Mouse (Mus musculus) lung, postnatal 14 days (tissue): Measurements from ENCODE around the gene Ffar4.

Experiments used
- DNase-seq: peaks from one replicate; pipeline ENCODE4 v3.0.0; 2021

The Ffar4 gene

DNA sequence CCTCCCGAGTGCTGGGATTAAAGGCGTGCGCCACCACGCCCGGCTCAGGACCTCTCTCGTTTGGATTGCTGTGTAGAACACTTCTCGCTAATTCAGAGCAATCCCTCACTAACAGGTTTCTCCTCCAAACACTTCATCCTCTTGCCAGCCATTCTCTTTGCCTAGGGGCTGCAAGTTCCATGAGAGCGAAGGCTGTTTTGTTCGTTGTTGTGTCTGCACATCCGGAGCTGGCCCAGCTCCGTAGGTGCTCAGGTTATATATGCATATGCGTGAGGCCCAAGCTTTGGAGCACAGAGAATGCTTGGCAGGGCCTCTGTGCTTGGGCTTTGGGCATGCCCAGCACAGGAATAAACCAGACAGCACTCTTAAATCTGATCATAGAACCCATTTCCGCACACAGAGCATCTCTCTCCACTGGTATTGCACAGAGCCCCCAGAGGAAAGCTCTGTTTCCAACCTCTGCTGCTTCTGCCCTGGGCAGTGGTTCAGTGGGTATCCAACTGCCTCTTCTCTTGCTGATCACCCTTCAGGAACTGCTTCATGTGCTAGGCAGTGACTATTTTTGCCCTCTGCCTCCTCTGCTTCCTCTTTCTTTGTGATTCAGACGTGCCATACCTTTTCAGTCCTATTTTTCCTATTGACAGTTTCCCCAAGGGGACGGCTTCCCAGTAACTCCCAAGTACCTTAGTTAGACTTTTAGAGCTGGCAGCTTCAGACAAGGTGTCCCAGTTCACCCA is 12.8 kb downstream of the Ffar4 start:
- DNase-seq, result no peak

DNA sequence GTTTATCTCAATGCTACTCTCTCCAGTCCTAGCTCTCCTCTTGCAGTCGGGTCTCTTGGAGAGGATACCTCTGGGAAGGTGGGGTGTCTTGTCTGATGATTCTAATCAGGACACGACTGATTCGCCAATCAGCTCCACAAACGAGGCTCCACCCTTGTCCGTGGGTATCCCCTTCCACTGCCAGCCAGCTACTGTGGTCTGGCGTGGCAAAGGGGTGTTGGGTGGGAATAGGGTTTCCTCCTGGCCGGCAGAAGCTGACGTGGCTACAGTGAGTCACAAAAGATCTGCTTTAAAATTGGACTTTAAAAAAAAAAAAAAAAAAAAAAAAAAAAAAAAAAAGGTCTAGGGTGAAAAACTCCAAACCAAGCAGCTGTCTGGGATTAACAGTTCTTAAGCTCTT is 14.2 kb downstream of the Ffar4 start:
- DNase-seq, result no peak

DNA sequence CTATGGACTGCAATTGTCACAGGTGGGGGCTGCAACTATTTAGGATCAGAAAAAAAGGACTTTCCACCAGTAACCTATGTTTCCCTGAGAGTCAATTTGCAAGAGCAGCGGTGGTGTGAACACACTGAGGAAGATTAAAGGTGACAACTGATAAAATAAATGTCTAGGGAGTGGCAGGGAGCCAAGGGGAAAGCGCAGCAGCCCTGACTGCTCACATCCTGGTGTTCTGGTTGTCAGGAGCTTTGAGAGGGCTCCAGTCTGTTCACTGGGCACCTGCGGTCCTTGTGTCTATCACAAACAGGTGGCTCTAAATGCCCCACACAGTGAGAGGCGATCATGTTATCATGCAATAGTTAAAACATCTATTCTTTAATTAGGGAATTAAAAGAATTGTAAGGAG is 15.7 kb downstream of the Ffar4 start:
- DNase-seq, result no peak

DNA sequence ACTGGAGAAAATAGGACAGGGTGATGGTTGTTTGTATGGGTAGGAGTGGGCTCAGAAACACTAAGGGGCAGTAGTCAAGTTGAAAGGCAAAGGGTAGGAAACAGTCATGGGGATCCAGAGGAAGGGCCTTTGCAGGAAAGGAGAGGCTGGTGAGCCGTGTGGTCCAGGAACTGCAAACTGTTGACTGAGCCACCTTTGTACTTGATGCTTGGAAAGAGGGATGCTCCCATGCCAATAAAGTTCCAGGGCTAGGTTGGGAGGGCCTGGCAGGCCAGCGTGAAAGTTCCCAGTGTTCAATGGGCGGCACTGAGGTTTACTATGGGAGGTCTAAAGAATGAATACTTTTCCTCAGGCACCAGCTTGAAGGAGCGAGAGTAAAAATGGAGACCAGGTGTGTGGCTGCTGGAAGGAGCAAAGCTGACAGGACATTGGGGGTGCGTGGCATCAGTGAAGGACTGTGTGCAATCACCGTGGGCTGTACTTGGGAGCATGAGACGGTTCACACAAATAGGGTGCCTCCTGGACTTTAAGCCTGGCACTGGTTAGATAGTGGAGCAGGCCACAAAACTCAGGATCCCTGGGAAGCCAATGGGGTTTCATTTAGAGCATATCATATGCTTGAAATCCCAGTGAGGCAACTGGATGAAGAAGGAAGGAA is 18.1 kb downstream of the Ffar4 start:
- DNase-seq, result no peak

DNA sequence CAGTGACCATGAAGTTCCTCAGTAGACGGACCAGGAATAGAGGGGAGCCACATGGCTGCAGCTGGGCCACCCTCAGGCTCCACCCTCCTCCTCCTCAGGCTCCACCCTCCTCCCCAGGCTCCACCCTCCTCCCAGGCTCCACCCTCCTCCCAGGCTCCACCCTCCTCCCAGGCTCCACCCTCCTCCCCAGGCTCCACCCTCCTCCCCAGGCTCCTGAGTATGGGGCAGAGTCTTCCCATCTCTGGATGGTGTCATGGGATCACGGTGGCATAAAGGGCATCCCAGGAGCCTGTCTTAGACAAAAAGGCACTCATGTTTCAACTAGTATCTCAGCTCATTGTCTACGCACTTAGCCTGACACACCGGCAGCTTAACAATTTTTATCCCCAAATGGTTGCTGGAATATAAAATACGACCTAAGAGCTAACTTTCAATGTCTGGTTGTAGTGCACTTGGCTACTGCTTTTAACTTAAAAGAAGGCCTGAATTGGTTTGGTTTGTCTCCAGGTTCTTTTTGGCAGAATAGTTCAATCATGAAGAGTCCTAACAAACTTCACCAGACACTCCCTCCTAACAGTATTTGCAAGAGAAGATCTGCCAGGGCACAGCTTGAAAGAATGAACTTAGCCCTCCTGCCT is 23.4 kb downstream of the Ffar4 start:
- no peak for DNase-seq

DNA sequence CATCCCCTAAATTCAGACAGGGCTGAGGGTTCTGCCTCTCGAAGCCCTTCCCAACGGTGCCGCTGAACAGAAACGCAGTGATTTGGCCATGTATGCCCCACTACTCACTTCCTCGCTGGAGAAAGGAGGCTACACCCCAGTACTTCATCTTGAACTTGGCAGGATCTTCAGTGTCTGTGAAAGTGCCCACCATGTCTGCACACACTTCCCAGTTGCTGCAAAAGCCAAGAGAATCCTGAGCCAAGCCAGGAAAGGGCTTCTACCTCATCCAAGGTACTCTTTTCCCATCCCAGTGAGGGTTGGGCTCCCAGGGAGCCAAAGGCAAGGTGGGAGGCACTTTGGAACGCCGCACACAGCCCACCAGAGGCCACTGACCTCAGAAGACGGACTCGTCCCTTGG is 27.1 kb downstream of the Ffar4 start:
- DNase-seq, result no peak

GRCm38 (mm10) chr19:38124401-38125218 is 27.7 kb downstream of the Ffar4 start:
- peak; percentile 16 for DNase-seq

DNA sequence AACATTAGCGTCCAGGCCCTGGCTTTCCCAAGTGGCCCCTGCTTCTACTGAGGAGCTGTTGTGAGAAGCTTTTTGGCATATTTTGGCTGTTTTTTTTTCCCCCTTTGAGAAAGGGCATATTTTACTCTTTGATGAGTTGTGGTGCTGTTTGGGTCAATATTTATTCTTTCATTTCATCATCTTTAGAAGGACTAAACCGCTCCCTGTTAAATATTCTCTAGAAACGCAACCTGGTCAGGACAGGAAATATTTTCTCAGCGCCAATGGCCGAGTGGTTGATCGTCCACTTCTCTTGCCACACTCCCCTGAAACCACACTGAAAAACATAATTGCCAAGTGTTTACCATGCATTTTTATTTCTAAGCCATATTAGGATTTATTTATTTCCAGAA is 28.3 kb downstream of the Ffar4 start, which contains the start of gene Rbp4:
Gene Rbp4 (minus strand): TSS at position 63 of the 392 bp plus-strand sequence.
- no peak for DNase-seq

GRCm38 (mm10) chr19:38126656-38127055 is 29.8 kb downstream of the Ffar4 start:
- DNase-seq, result no peak

DNA sequence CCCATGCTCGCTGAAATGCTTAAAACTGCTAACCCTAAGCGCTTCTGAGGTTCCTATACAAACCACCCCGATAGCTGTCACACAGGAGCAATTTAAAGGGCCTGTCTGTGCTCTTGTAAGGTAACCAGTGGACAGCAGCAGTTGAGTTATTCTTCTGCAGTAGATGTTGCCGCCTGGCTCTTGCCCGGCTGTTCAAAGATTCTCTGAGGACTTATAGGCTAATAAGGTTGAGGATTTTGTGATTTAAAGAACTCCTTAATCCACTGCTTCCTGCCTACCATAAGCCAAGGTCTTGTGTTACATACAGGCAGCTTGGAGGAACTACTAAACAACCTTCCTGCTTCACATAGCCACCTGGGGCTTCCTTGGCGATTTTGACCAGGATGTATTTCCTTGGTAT is 35.6 kb downstream of the Ffar4 start, which contains the start of gene Pde6c:
Gene Pde6c (plus strand): TSS at position 301 of the 400 bp plus-strand sequence.
- DNase-seq, result no peak

DNA sequence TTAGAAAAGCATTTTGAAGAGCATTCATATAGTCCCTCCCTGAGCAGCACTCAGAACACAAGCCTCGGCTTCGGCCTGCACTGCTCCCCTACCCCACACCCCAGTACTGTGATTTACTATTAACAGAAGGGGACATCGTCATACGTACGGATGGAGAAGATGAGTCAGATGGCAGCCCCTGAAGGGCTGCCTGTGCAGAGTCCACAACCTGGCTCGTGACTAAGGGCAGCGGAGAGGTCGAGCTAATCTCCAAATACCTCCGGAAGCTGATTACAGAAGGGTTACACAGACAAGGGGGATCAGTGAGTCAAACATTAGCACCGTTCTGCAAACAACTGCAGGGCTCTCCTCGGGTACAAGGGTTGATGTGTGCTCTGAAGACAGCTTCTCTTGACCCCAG is 37.1 kb downstream of the Ffar4 start:
- no peak for DNase-seq

GRCm38 (mm10) chr19:38134806-38135205 is 37.9 kb downstream of the Ffar4 start:
- DNase-seq, result no peak

- no peak for DNase-seq
Measured at GRCm38 (mm10) chr19:38143540-38144271, 46.8 kb downstream of the Ffar4 start.

DNA sequence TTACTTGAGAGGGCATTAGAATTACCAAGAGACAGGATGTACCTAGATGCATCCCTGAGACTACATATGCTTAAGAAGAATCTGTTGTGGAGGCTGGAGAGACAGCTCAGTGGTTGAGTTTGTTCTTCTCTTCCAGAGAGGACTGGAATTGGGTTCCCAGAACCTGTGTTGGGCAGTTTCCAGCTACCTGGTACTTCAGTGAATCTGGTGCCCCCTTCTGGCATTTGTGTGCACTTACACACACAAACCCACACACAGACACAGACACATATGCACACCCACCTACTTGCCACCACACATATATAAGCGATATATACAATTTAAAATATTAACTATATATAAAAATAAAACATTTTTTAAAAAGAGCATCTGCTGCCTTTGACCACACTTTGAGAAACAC is 59.4 kb downstream of the Ffar4 start:
- DNase-seq, result no peak

GRCm38 (mm10) chr19:38161648-38162354 is 64.9 kb downstream of the Ffar4 start:
- no peak for DNase-seq
